Mouse (Mus musculus) heart, adult 2 months (tissue): ENCODE data around the gene Hipk4. TPM values are rescaled to one million over a fixed set of nuclear protein-coding genes. Genes with fewer than 3 reads are reported as not detected.

Source experiments
- DNase-seq, 2 experiments: peaks; one replicate each; pipeline ENCODE4 v3.0.0; 2021
- H3K27ac ChIP-seq: fragments of 200-600 bp; 2 replicates; pipeline ENCODE4 v1.8.1; 2022
- H3K27me3 ChIP-seq: fragments of 200-500 bp; 2 replicates; pipeline ENCODE4 v1.6.1; 2012; ENCODE audit warnings: mild to moderate bottlenecking, low read length, inconsistent platforms, mixed read lengths; ENCODE audit not compliant: control insufficient read depth, insufficient read depth
- H3K36me3 ChIP-seq: fragments of 200-500 bp; 2 replicates; pipeline ENCODE4 v1.6.1; 2012; ENCODE audit warnings: low read length, inconsistent platforms; ENCODE audit not compliant: control insufficient read depth, insufficient read depth
- H3K4me1 ChIP-seq: fragments of 200-500 bp; 2 replicates; pipeline ENCODE4 v1.6.1; 2011; ENCODE audit warnings: low read length; ENCODE audit not compliant: control insufficient read depth, insufficient read depth
- H3K4me3 ChIP-seq: fragments of 200-600 bp; 2 replicates; pipeline ENCODE4 v1.8.1; 2022
- H3K79me2 ChIP-seq: fragments of 200-500 bp; replicated peaks from 2 replicates; pipeline ENCODE4 v1.6.1; 2012; ENCODE audit warnings: mild to moderate bottlenecking, inconsistent platforms, low read length, moderate library complexity, mixed read lengths; ENCODE audit not compliant: control insufficient read depth, insufficient read depth
- H3K9ac ChIP-seq: fragments of 200-500 bp; 2 replicates; pipeline ENCODE4 v1.6.1; 2012; ENCODE audit warnings: low read depth, mild to moderate bottlenecking, control low read depth, inconsistent platforms, low read length, mixed read lengths
- CTCF ChIP-seq: fragments of 200-600 bp; IDR thresholded peaks from 2 replicates; pipeline ENCODE4 v1.8.1; 2022; ENCODE audit warnings: antibody characterized with exemption, mild to moderate bottlenecking, moderate library complexity
- EP300 ChIP-seq: fragments of 200-500 bp; IDR thresholded peaks from 2 replicates; pipeline ENCODE4 v1.6.1; 2011; ENCODE audit warnings: low read depth, low read length, control low read depth; ENCODE audit not compliant: insufficient read depth
- POLR2A ChIP-seq: fragments of 200-500 bp; IDR thresholded peaks from 2 replicates; pipeline ENCODE4 v1.6.1; 2011; ENCODE audit warnings: mild to moderate bottlenecking, low read depth, low read length, control low read depth; ENCODE audit not compliant: insufficient read depth
- WGBS: fragments of 180-500 bp; shearing (Covaris S2); methylation state at CpG from one replicate; pipeline ENCODE4 v1.1.7; 2018; 5-methylcytosine and 5-hydroxymethylcytosine counted together
- intact Hi-C: fragments of 180-260 bp; cut with DNase I; formaldehyde crosslinking; loops from one replicate; pipeline ENCODE4 v1.15.1; 2025
- polyA plus RNA-seq: library from polyadenylated mRNA; depleted of rRNA; stranded (reverse); fragments of >200 nt; gene quantifications from 2 replicates; pipeline ENCODE4 v1.2.3, GENCODE M21; 2012
- total RNA-seq, 2 experiments: library from RNA; stranded (reverse); gene quantifications; 2 replicates each; pipeline ENCODE4 v1.2.3; 2021

Hipk4 gene
- total and polyA plus RNA-seq, 3 experiments = 0.10 to 0.21 (median 0.14) TPM

GRCm38 (mm10) chr7:27537998-27538397 lies 14.9 kb downstream of the Hipk4 start:
- Histone ChIP-seq H3K4me3 (no peak overlapping the region), H3K9ac (no peak overlapping the region), H3K27me3 (no peaks in the 10 kb centered on the region), H3K79me2 (no peaks in the 10 kb centered on the region), H3K36me3 (no peaks in the 10 kb centered on the region), H3K4me1 (no peaks in the 10 kb centered on the region), H3K27ac (no peak overlapping the region)
- DNase-seq = no peak
- 94% methylated on average over 8 of the region's 8 CpGs for WGBS
- TF ChIP-seq EP300 = no peak
- intact Hi-C loops = no loop called here

GRCm38 (mm10) chr7:27538797-27539196 lies 15.7 kb downstream of the Hipk4 start:
- intact Hi-C loops = no loop called here

GRCm38 (mm10) chr7:27540521-27540920 lies 17.5 kb downstream of the Hipk4 start:
- Histone ChIP-seq H3K9ac (no peak overlapping the region), H3K4me1 (no peaks in the 10 kb centered on the region; the same call in 1 of the 2 replicates), H3K4me3 (no peak overlapping the region), H3K79me2 (no peaks in the 10 kb centered on the region), H3K27me3 (no peaks in the 10 kb centered on the region), H3K27ac (no peak overlapping the region), H3K36me3 (no peaks in the 10 kb centered on the region)
- DNase-seq = no peak
- intact Hi-C loops = no loop called here
- WGBS = 77% methylated on average over 2 of the region's 2 CpGs
- TF ChIP-seq EP300 (no peak), POLR2A (no peak), CTCF (no peak)

More at GRCm38 (mm10) chr7:27538797-27539196, 15.7 kb downstream of the Hipk4 start:
- Histone ChIP-seq H3K4me3 (no peak overlapping the region), H3K36me3 (no peaks in the 10 kb centered on the region), H3K27ac (no peak overlapping the region), H3K79me2 (no peaks in the 10 kb centered on the region), H3K4me1 (no peaks in the 10 kb centered on the region; the same call in 1 of the 2 replicates), H3K9ac (no peak overlapping the region), H3K27me3 (no peaks in the 10 kb centered on the region)
- WGBS = 80% methylated on average over 2 of the region's 2 CpGs
- no peak for DNase-seq
- TF ChIP-seq POLR2A = no peak
- TF ChIP-seq EP300 = no peak

- intact Hi-C loops = no loop called here
- Histone ChIP-seq H3K27ac (no peak overlapping the region), H3K4me3 (no peak overlapping the region), H3K9ac (no peak overlapping the region), H3K79me2 (no peaks in the 10 kb centered on the region), H3K36me3 (no peaks in the 10 kb centered on the region), H3K4me1 (no peaks in the 10 kb centered on the region; the same call in 1 of the 2 replicates), H3K27me3 (no peaks in the 10 kb centered on the region)
- TF ChIP-seq EP300 = no peak
- no peak for TF ChIP-seq CTCF
- no peak for TF ChIP-seq POLR2A
- WGBS = 92% methylated on average over 6 of the region's 6 CpGs
- DNase-seq = no peak
Observed at GRCm38 (mm10) chr7:27540935-27541334, 17.9 kb downstream of the Hipk4 start.

GRCm38 (mm10) chr7:27541431-27541830 lies 18.4 kb downstream of the Hipk4 start:
- no peak overlapping the region for H3K27ac ChIP-seq
- intact Hi-C loops = no loop called here
- no peaks in the 10 kb centered on the region; the same call in 1 of the 2 replicates for H3K4me1 ChIP-seq
- TF ChIP-seq POLR2A (no peak), EP300 (no peak), CTCF (no peak)
- H3K79me2 ChIP-seq = no peaks in the 10 kb centered on the region
- H3K9ac ChIP-seq = no peak overlapping the region
- 84% methylated on average over 16 of the region's 16 CpGs for WGBS
- DNase-seq = peak in 1 of 2 experiments; percentile 49
- no peaks in the 10 kb centered on the region for H3K36me3 ChIP-seq
- no peaks in the 10 kb centered on the region for H3K27me3 ChIP-seq
- H3K4me3 ChIP-seq = no peak overlapping the region

GRCm38 (mm10) chr7:27541922-27542321 lies 18.9 kb downstream of the Hipk4 start:
- WGBS = 69% methylated on average over 5 of the region's 5 CpGs

More at GRCm38 (mm10) chr7:27541922-27542321, 18.9 kb downstream of the Hipk4 start:
- no peaks in the 10 kb centered on the region for H3K27me3 ChIP-seq
- no peaks in the 10 kb centered on the region; the same call in 1 of the 2 replicates for H3K4me1 ChIP-seq
- intact Hi-C loops = no loop called here
- peak overlapping the region; percentile 58; the same call in 1 of the 2 replicates for H3K4me3 ChIP-seq
- TF ChIP-seq POLR2A (no peak), EP300 (no peak), CTCF (no peak)
- H3K9ac ChIP-seq = no peak overlapping the region
- no peak overlapping the region for H3K27ac ChIP-seq
- DNase-seq = no peak
- no peaks in the 10 kb centered on the region for H3K79me2 ChIP-seq
- no peaks in the 10 kb centered on the region for H3K36me3 ChIP-seq
